Mouse (Mus musculus) regulatory T cell (primary cell): ENCODE results near the gene 4930568D16Rik.

Experiments
- in situ Hi-C: fragments of 300-600 bp; cut with MboI, MseI; formaldehyde crosslinking; loops from one replicate; pipeline ENCODE4 v1.15.1; 2025; ENCODE audit warnings: high pct_unique_total_duplicates

4930568D16Rik gene

DNA sequence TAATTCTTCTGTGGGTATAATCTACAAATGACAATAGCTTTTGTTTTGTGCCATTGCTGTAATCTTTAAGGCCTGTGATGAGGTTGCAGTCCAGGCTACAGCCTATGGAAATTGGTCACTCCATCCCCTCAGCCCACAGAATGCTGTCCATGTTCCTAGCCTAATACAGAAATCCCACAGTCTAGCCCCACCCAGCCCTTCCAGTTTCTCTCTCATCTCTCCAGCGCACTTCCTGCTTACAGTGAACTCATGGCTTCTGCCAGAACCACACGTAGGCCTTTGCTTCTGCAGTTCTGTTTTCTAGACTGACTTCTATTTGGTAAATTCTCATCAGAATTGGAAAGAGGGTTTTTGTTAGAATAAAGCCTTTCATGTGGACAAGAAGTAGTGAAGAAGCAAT lies 21.5 kb downstream of the 4930568D16Rik start:
- in situ Hi-C loops: no loop called here

DNA sequence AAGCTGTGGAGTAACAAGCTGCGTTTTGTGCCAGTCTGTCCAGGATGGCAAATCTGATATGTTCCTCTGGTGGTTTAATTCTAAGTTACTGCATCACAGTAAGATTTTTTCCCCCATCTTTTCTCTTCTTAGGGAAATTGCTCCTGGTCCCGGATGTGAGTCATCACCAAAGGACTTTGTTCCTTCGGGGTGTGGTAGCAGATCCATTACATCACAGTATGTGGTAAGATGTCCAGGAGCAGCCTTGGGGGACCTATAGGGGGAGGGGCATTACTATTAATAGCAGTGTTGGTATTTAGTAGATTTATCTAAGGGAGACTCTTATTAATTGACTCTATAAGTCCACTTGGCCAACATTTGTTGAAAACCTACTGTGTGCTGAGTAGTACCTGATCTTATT lies 24.9 kb downstream of the 4930568D16Rik start:
- in situ Hi-C loops: no loop called here

DNA sequence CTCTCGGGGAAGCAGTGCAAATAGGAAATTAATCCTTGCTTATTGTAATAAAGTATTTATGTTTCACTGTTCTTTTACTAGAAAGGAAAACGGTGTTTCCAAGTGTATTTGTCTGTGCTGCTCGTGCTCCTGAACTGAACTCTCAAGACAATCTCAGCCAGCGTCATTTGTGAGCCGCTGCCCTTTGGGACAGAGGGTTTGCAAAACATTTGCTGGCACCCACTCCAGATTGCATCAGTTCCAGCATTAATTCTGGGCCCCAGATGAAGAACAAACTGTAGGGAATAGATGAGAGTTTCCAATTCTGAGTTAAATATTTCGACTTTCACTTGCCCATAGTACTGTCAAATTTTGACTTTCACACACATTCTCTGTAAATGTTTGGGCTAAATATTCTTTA lies 28.8 kb downstream of the 4930568D16Rik start:
- in situ Hi-C loops: no loop called here

DNA sequence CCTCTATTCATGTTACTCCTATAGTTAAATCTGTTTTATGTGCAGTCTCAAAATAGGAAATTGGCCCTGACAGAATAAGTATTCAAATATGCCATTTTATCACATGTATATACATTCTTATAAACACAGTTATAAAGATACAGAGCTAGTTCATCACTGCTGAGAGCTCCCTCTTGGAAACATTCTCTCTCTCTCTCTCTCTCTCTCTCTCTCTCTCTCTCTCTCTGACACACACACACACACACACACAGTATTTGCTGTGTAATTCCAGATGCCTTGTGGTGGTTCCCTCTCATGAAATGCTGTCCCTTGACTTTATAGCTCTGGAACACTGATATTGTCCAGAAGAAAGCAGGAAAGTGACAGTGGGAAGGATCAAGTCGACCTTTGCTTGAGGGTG lies 29.5 kb downstream of the 4930568D16Rik start:
- in situ Hi-C loops: no loop called here

DNA sequence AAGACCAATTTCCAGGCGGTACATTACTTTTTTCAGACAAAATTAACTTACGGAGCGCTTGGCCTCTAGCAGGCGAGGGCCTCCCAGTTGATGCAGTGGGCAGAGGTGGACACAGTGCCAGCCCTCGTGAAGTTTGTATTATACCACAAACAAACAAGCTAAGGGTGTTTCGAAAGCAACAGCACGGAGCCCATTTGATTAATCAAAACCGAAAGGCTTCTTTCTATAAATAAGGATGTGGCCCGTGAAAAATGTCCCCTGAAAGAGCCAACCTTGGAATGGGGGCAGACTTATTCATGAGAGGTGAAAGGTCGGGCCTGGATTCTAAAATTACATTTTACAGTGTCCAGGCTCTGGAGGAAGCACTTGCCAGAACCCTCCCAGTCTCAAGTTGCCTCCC lies 30.1 kb downstream of the 4930568D16Rik start:
- in situ Hi-C loops: no loop called here

DNA sequence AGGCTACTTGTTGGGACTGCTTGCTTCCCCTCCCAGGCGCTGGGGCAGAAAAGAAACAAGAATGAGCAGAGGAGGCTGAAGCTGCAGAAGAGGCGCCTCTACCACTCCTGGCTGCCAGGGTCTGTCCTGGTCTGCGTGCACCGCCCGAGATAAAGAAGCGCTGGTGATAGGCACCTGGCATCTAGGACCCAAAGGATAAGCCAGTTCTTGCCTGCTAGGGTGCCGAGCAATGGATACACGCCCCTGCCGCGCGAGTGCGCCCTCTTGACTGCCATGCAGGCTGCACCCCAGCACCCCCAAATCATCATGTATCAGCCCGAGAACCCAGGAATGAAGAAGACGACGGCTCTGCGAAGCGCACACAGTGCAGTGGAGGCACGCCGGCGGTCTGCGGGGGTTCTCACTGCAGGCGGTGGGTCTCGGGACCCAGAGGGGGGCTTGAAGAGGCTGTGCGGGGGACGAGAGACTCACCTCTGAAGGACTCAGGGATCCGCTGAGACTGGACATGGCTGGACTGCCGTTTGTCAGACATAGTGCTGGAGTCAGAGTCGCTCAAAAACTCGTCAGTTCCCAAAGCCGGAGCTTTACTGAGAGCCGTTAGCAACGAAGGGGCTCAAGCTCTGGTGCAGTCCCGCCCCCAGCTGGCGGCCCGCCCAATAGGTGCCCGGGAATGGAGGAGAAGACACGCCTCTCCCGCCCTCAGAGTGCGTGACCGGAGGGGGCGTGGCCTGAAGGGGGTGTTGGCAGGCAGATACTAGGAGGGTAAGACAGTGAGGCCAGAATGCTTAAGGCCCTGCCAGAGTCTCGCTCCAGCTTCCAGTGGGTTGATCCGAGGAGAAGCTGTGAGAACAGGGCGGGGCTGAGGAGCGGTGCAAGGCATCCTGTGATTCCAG lies 30.9 kb downstream of the 4930568D16Rik start, which contains the start of gene Stom:
Stom (minus strand) TSS at position 589 of the 893 bp plus-strand sequence.
- in situ Hi-C loops: no loop called here

DNA sequence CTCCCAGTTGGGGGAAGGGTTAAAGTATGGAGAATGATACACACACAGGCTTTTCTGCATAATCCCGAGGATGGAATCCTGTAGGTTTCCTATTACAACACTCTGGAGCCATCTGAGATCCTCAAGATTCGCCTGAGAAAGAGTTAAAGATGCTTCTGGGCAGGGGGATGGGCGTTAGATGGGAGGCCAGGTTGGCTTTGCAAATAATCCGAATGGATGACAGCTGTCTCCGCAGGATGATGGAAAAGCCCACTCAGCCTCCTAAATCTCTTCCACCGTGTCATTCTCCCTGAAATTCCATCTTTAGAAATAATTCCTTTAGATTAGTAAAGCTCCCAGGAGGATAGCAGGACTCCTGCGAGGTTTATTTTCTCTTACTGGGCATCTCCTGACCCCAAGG lies 31.9 kb downstream of the 4930568D16Rik start:
- in situ Hi-C loops: no loop called here

DNA sequence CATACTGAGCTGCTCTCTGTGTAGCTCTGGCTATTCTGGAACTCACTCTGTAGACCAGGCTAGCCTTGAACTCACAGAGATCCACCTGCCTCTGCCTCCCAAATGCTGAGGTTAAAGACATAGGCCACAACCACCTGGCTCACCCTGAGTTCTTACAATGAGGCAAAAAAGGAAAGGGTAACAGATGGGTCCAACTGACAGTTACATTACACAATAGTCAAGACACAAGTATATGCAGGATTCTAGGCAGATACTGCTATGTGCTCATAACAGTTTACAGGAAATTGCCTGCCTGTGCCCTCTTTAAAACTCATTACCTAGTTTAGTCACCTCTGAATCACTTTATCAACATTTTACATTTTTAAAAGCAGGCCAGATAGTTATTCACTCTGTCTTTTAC lies 33.9 kb downstream of the 4930568D16Rik start:
- in situ Hi-C loops: no loop called here

DNA sequence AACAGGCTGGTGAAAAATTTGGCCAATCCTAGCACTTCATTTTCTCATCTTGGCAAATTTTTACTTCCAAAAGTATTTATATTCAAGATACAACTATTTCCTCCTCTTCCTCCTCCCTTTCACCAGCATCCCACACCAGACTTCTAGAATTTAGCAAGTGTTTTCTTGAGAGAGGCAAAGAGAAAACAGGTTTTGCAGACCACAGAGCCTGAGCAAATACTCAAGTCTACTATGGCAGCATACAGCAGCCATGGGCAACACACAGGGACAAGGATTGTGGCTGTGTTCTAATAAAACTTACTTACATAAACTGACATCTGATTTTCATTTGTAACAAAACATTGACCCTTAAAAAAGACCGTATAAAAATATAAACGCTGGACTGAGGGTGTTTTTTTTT lies 36.3 kb downstream of the 4930568D16Rik start:
- in situ Hi-C loops: no loop called here

DNA sequence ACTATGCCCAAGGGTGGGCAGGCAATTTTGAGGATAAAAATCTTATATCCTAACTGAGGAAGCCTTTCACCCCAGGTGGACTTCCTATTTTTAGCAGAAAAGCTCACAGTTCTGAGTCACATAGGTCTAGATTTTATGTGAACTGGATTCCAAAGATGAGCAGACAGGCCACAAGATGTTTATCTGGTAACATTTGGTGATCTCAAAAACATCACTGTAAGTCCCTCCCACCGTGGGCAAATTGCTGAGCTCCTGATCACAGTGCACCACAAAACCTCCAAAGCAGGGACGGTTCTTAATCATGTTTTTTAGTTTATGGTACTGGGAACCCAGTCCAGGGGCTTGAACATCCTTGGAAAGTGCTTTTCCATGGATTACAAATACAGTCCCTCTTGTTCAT lies 38.5 kb downstream of the 4930568D16Rik start:
- in situ Hi-C loops: no loop called here

DNA sequence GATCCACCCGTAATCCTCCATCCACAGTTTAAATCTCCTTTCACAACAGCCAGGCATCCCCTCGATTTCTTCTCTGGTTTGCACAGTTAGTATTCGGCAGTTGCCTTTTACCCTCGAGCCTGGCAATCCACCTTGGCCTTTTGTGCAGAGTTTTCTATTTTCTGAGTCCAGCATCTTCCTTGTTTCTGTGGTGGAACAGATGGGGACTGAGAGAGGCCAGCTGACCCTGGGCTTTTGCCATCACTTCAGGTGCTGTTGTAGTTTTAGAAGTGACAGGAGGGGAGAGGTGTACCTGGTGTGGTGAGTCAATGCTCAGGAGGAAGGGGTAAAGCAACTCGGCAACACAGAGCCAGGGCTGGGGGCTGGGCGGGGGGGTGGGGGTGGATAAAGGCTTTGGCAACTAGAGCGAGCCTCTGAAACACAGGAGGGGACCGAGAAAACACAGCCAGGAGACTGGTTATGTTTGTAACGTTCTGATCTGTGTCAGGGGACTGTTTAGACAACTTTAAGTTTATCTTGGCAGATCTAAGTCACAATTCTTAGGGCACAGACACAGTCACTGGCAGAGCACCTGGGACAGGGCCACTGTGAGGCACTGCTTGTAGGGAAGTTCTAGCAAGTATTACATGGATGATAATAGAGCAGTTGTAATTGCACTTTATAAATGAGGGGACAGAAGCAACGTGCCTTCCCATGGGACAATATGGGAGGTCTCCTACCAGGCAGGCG lies 39.3 kb downstream of the 4930568D16Rik start:
- in situ Hi-C loops: no loop called here

DNA sequence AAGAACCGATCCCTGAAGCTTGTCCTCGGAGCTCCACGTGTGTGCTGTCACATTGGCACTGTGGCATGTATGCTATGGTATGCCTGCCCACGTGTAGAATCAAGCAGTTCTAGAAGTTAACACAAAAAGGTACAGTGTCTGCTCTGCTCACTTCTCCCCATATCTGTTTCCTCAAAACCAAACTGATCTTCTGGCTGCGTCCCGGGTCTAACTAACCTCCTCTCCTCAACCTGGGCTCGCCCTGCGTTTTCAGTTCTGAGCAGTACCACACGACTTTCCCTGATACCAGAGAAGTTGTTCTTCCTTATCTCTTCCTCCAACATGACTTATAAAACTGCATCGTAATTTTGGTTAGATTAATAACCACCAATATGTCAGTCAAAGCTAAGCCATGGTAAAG lies 39.9 kb downstream of the 4930568D16Rik start:
- in situ Hi-C loops: no loop called here

DNA sequence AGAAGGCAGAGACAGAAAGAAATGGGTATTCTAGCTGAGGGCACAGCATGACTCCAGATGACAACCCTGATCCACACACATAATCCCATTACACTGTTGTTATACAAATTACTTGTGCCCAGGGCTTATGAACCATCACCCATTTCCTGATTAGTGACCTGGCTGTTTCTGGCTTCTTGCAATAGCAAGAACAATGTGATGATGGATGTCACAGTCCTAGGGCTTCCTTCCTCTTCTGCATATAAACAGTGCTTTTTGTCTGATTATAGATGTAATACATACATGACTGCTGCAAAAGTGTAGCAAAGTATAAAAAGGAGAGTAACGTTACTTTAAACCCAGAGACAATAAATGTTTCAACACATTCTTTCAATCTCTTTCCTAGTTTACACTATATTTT lies 40.6 kb downstream of the 4930568D16Rik start:
- in situ Hi-C loops: no loop called here

DNA sequence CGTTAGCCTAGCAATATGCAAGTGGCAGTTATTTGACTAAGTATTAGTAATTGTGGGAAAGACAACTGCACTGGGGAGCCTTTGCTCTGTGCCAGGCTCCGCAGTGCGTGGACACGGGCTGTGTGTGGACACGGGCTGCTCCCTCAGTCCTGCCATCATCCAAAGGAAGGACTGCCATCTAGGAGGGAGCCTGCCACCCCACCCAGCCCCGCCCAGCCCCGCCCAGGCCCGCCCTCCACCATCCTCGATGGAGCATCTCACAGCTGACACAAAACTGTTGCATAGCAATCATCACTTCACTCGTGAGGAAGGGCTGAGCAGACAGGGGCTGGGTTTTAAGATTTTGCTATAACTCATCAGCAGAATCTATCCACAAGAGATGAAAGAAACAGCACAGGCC lies 41.6 kb downstream of the 4930568D16Rik start:
- in situ Hi-C loops: no loop called here

DNA sequence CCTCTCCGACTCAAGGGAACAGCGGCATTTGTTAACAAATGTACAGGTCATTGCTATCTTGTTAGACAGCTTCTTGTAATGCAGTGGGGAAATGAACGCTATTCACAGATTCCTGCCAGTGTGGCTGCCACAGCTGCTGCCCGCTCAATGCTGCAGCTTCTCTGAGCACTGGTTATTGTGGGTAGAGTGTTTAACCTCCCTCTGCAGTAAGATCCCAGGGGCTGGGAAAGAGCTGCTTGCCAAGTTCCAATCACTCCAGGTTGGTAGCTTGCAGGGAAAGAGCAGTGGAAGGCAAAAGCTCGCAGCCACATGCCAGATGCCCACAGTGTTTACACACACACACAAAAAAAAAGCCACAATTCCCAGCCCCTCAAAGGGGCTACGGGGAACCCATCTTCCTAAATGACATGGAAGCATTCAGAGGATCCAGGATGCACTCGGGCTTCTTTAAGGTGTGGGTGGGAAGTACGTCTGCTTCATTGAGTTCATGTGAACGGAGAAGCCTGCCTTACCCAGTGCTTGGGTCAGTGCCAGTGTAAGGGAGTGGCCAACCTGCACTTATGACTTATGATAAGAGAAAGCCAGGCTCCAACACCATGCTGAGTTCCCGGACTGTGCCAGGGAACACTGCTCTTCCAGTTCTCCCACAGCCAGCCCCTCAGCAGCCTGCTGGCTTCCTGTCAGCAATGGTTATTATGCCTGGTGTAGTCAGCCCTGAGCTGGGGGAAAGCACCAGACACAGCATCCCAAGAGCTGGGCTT lies 44.9 kb downstream of the 4930568D16Rik start:
- in situ Hi-C loops: no loop called here

DNA sequence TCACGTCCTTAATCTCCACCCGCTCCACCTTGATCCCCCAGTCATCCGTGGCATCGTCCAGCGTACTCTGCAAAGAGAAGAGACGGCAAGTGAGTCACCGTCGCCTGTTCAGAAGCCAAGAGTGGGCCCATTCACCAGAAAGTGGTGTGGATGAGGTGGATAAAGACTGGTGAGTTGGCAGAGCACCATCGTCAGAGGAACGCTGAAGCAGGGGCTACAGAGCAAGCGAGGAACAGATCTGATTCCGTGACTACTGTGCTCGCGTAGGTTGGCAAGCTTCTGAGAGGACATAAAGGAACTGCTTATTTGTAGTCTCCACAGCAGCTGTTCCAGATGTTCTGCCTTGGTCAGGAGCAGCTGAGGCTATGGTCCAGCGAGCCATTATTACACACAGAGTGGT lies 47.1 kb downstream of the 4930568D16Rik start:
- in situ Hi-C loops: no loop called here

DNA sequence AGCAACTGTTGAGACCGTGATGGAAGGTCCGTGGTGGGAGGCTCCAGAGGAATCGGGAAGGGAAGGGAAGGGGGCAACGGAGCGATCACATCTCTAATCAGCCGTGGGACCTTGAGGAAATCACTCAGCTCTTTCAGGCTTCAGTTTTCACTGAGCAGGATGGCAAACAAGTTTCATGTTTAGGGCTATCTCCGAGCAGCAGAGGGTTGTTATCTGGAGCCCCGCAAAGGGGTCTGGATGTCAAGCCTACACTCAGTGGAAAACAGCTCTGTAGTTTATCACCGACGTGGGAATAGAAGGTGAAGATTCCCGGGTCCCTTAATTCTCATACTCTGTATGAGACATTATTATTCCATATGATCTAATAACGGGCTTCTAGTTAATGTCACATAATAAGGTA lies 49.1 kb downstream of the 4930568D16Rik start:
- in situ Hi-C loops: no loop called here

DNA sequence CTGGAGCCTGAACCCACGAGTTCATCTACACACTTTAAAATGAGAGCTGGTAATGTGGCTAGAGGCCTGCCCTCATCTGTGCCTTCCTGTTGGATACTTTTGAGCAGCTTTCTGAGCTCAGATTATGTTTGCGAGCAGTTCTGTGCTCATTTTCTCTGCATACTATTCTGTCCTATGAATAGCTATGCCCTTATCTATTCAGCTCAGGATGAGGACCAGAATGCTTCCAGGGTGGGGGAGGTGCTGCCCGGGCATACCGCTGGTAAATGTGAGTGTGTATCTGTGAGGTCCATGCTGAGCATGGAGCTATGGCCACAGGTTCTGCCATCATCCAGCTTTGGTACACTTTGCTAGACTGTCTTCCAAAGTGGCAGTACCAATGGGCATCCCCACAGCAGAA lies 49.9 kb downstream of the 4930568D16Rik start:
- in situ Hi-C loops: no loop called here

DNA sequence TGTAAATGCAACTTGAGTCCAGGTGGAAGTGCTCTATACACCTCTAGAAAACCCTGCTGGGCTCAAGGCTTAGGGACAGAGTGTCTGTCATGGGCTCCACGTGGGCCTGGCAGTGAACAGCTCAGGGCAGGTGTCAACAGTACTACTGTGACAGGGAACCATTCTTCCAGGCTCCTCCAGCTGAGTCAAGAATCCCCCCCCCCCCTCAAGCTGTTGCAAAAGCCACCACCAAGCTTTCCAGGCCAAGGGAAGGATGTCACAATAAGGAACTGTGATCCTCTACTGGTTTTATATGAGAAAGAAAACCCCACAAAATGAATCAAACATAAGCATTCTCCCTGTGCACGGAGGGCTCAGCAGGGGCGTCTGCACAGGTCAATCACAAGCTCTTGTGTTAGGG lies 53.2 kb downstream of the 4930568D16Rik start:
- in situ Hi-C loops: loop anchor here (5.0 kb wide), 1 partner anchor 38 kb away; no protein-coding TSS in a partner anchor

DNA sequence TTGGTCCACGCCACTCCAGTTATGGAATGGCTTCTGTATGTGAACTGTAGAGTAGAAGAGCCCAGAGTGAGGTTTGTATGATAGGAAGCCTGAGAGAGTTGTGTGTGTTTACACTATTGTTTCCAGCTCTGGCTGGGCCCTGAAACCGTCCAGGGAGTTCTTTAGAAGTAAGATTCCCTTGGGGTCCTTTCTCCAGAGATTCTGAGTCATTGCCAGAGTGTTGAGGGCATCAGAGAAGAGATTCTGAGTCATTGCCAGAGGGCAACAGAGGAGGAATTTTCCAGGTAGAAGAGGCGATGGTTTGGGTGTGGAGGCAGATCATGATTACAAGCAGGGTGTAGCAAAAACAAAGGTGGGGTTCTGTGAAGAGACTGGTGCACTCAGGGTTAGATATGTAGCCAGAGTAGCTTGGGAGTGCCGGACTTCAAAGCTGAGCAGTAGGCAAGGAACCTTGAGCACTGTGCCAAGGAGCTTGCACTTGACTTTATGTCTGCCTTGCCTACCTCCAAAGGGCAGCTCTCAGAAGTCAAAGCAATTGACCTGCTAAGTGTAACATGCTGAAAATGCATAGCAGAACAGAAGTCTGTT lies 57.5 kb downstream of the 4930568D16Rik start:
- in situ Hi-C loops: loop anchor here (5.0 kb wide), 1 partner anchor 42 kb away; no protein-coding TSS in a partner anchor

DNA sequence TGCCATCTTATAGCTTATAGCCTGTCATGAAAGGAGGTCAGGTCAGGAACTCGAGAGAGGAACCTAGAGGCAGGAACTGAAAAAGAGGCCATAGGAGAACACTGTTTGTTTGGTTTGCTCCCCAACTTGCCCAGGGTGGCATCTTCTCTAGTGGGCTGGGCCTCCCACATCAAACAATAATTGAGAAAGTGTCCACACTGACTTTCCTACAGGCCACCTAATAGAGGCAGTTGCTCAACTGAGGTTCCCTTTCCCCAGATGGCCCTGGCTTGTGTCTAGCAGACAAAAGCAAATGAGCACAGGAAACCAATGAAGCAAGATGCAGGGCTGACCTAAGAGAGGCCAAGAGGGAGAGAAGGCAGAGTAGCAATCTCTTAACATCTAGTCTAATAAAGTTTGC lies 59.4 kb downstream of the 4930568D16Rik start:
- in situ Hi-C loops: no loop called here
